Mouse (Mus musculus): ENCODE data around the gene Rd3l. TPM values are rescaled to one million over a fixed set of nuclear protein-coding genes. Genes with fewer than 3 reads are reported as not detected.
"Not testable (repeated sequence)": the region's sequence is repeated elsewhere in the genome, so short reads cannot be mapped to it uniquely, and the experiment has no call there.

Gene Rd3l
- polyA plus RNA-seq, 1 experiment from 2014 or later = not detected

- Histone ChIP-seq H3K9ac (ENCODE audit: low read depth, low read length) (no peak overlapping the region), H3K4me2 (replicated peaks; ENCODE audit: low read depth, low read length) (no peak overlapping the region), H3K27ac (ENCODE audit: low read depth, low read length) (peak overlapping the region; percentile 47; the same call in 1 of the 2 replicates), H3K27me3 (ENCODE audit: control insufficient read depth, insufficient read depth, low read length) (no peaks in the 10 kb centered on the region), H3K4me1 (ENCODE audit: control insufficient read depth, insufficient read depth, low read length) (peaks cover 6% of the 10 kb centered on the region; the same call in 1 of the 2 replicates), H3K9me3 (ENCODE audit: control insufficient read depth, low read length) (no peaks in the 10 kb centered on the region), H3K4me3 (ENCODE audit: low read length) (no peak overlapping the region), H3K36me3 (ENCODE audit: control insufficient read depth, insufficient read depth, low read length) (no peaks in the 10 kb centered on the region)
- 31% methylated on average over 5 of the region's 5 CpGs for WGBS
- peak; percentile 53; the same call in 1 of the 2 replicates for ATAC-seq (ENCODE audit: low FRiP score, low TSS enrichment)
Measured at GRCm38 (mm10) chr12:111951701-111952100, 29.4 kb downstream of the Rd3l start.

GRCm38 (mm10) chr12:111950486-111950885, 30.6 kb downstream of the Rd3l start:
- WGBS = 85% methylated on average over 5 of the region's 5 CpGs
- H3K4me1 ChIP-seq (ENCODE audit: control insufficient read depth, insufficient read depth, low read length) = peaks cover 8% of the 10 kb centered on the region
- H3K27ac ChIP-seq (ENCODE audit: low read depth, low read length) = no peak overlapping the region
- no peak for ATAC-seq (ENCODE audit: low FRiP score, low TSS enrichment)
- no peak overlapping the region for H3K9ac ChIP-seq (ENCODE audit: low read depth, low read length)
- no peak overlapping the region for H3K4me3 ChIP-seq (ENCODE audit: low read length)
- H3K9me3 ChIP-seq (ENCODE audit: control insufficient read depth, low read length) = no peaks in the 10 kb centered on the region
- no peaks in the 10 kb centered on the region for H3K27me3 ChIP-seq (ENCODE audit: control insufficient read depth, insufficient read depth, low read length)
- no peak overlapping the region for H3K4me2 ChIP-seq (replicated peaks; ENCODE audit: low read depth, low read length)
- no peaks in the 10 kb centered on the region for H3K36me3 ChIP-seq (ENCODE audit: control insufficient read depth, insufficient read depth, low read length)

- H3K4me3 ChIP-seq (ENCODE audit: low read length) = no peak overlapping the region
Measured at GRCm38 (mm10) chr12:111946716-111947115, 34.4 kb downstream of the Rd3l start.

GRCm38 (mm10) chr12:111945765-111946655, 35.1 kb downstream of the Rd3l start:
- Histone ChIP-seq H3K4me1 (ENCODE audit: control insufficient read depth, insufficient read depth, low read length) (peaks cover 20% of the 10 kb centered on the region), H3K9ac (ENCODE audit: low read depth, low read length) (peak overlapping the region; percentile 28; the same call in 1 of the 2 replicates), H3K27ac (ENCODE audit: low read depth, low read length) (peak overlapping the region; percentile 92)
- not testable (repeated sequence) for H3K27me3 ChIP-seq (ENCODE audit: control insufficient read depth, insufficient read depth, low read length); H3K36me3 ChIP-seq (ENCODE audit: control insufficient read depth, insufficient read depth, low read length); H3K4me2 ChIP-seq (replicated peaks; ENCODE audit: low read depth, low read length); H3K4me3 ChIP-seq (ENCODE audit: low read length); H3K9me3 ChIP-seq (ENCODE audit: control insufficient read depth, low read length)
- WGBS = 73% methylated on average over 10 of the region's 15 CpGs
- peak; percentile 61 for ATAC-seq (ENCODE audit: low FRiP score, low TSS enrichment)

More at GRCm38 (mm10) chr12:111946716-111947115, 34.4 kb downstream of the Rd3l start:
- H3K9me3 ChIP-seq (ENCODE audit: control insufficient read depth, low read length) = no peaks in the 10 kb centered on the region
- ATAC-seq (ENCODE audit: low FRiP score, low TSS enrichment) = no peak
- 41% methylated on average over 2 of the region's 2 CpGs for WGBS
- H3K27me3 ChIP-seq (ENCODE audit: control insufficient read depth, insufficient read depth, low read length) = no peaks in the 10 kb centered on the region
- no peak overlapping the region for H3K9ac ChIP-seq (ENCODE audit: low read depth, low read length)
- H3K4me1 ChIP-seq (ENCODE audit: control insufficient read depth, insufficient read depth, low read length) = peaks cover 25% of the 10 kb centered on the region
- peak overlapping the region; percentile 57; the same call in 1 of the 2 replicates for H3K27ac ChIP-seq (ENCODE audit: low read depth, low read length)
- H3K36me3 ChIP-seq (ENCODE audit: control insufficient read depth, insufficient read depth, low read length) = no peaks in the 10 kb centered on the region
- no peak overlapping the region for H3K4me2 ChIP-seq (replicated peaks; ENCODE audit: low read depth, low read length)

GRCm38 (mm10) chr12:111945115-111945514, 36.0 kb downstream of the Rd3l start:
- Histone ChIP-seq H3K27ac (ENCODE audit: low read depth, low read length) (peak overlapping the region; percentile 92), H3K36me3 (ENCODE audit: control insufficient read depth, insufficient read depth, low read length) (no peaks in the 10 kb centered on the region), H3K4me1 (ENCODE audit: control insufficient read depth, insufficient read depth, low read length) (peaks cover 20% of the 10 kb centered on the region), H3K27me3 (ENCODE audit: control insufficient read depth, insufficient read depth, low read length) (no peaks in the 10 kb centered on the region), H3K9me3 (ENCODE audit: control insufficient read depth, low read length) (no peaks in the 10 kb centered on the region), H3K9ac (ENCODE audit: low read depth, low read length) (peak overlapping the region; percentile 28; the same call in 1 of the 2 replicates), H3K4me3 (ENCODE audit: low read length) (no peak overlapping the region), H3K4me2 (replicated peaks; ENCODE audit: low read depth, low read length) (no peak overlapping the region; the same call in 1 of the 2 replicates)
- 29% methylated on average over 8 of the region's 8 CpGs for WGBS
- ATAC-seq (ENCODE audit: low FRiP score, low TSS enrichment) = peak; percentile 25

GRCm38 (mm10) chr12:111944065-111944987, 36.8 kb downstream of the Rd3l start:
- 58% methylated on average over 14 of the region's 20 CpGs for WGBS
- peak; percentile 61 for ATAC-seq (ENCODE audit: low FRiP score, low TSS enrichment)
- not testable (repeated sequence) for H3K9ac ChIP-seq (ENCODE audit: low read depth, low read length); H3K27me3 ChIP-seq (ENCODE audit: control insufficient read depth, insufficient read depth, low read length); H3K36me3 ChIP-seq (ENCODE audit: control insufficient read depth, insufficient read depth, low read length); H3K4me3 ChIP-seq (ENCODE audit: low read length); H3K9me3 ChIP-seq (ENCODE audit: control insufficient read depth, low read length); H3K4me2 ChIP-seq (replicated peaks; ENCODE audit: low read depth, low read length)
- Histone ChIP-seq H3K4me1 (ENCODE audit: control insufficient read depth, insufficient read depth, low read length) (peaks cover 20% of the 10 kb centered on the region), H3K27ac (ENCODE audit: low read depth, low read length) (peak overlapping the region; percentile 72; the same call in 1 of the 2 replicates)

GRCm38 (mm10) chr12:111943421-111944064, 37.6 kb downstream of the Rd3l start:
- WGBS = 77% methylated on average over 10 of the region's 10 CpGs
- Histone ChIP-seq H3K9me3 (ENCODE audit: control insufficient read depth, low read length) (no peaks in the 10 kb centered on the region), H3K27ac (ENCODE audit: low read depth, low read length) (peak overlapping the region; percentile 55), H3K4me1 (ENCODE audit: control insufficient read depth, insufficient read depth, low read length) (peaks cover 24% of the 10 kb centered on the region), H3K27me3 (ENCODE audit: control insufficient read depth, insufficient read depth, low read length) (no peaks in the 10 kb centered on the region), H3K4me2 (replicated peaks; ENCODE audit: low read depth, low read length) (peak overlapping the region; percentile 19), H3K9ac (ENCODE audit: low read depth, low read length) (peak overlapping the region; percentile 31; the same call in 1 of the 2 replicates), H3K36me3 (ENCODE audit: control insufficient read depth, insufficient read depth, low read length) (no peaks in the 10 kb centered on the region), H3K4me3 (ENCODE audit: low read length) (no peak overlapping the region)
- no peak for ATAC-seq (ENCODE audit: low FRiP score, low TSS enrichment)

- Histone ChIP-seq H3K9ac (ENCODE audit: low read depth, low read length) (no peak overlapping the region), H3K36me3 (ENCODE audit: control insufficient read depth, insufficient read depth, low read length) (no peaks in the 10 kb centered on the region), H3K4me2 (replicated peaks; ENCODE audit: low read depth, low read length) (no peak overlapping the region), H3K4me1 (ENCODE audit: control insufficient read depth, insufficient read depth, low read length) (peaks cover 44% of the 10 kb centered on the region), H3K9me3 (ENCODE audit: control insufficient read depth, low read length) (no peaks in the 10 kb centered on the region), H3K27me3 (ENCODE audit: control insufficient read depth, insufficient read depth, low read length) (no peaks in the 10 kb centered on the region), H3K4me3 (ENCODE audit: low read length) (no peak overlapping the region), H3K27ac (ENCODE audit: low read depth, low read length) (peak overlapping the region; percentile 84; the same call in 1 of the 2 replicates)
- ATAC-seq (ENCODE audit: low FRiP score, low TSS enrichment) = peak; percentile 57
- 26% methylated on average over 1 of the region's 1 CpGs for WGBS
Measured at GRCm38 (mm10) chr12:111938623-111939177, 42.4 kb downstream of the Rd3l start.

Measured in kidney, embryonic 14.5 days (tissue).